Mouse (Mus musculus) liver, embryonic 14.5 days (tissue): ENCODE measurements around the gene Hist3h2a.

Source experiments
- CTCF ChIP-seq: IDR thresholded peaks from 2 replicates; pipeline ENCODE4 v1.5.1; 2016; ENCODE audit warnings: antibody characterized with exemption, low read depth, control low read depth
- EP300 ChIP-seq: IDR thresholded peaks from 2 replicates; pipeline ENCODE4 v1.6.1; 2016; ENCODE audit warnings: antibody characterized with exemption, low read depth

DNA sequence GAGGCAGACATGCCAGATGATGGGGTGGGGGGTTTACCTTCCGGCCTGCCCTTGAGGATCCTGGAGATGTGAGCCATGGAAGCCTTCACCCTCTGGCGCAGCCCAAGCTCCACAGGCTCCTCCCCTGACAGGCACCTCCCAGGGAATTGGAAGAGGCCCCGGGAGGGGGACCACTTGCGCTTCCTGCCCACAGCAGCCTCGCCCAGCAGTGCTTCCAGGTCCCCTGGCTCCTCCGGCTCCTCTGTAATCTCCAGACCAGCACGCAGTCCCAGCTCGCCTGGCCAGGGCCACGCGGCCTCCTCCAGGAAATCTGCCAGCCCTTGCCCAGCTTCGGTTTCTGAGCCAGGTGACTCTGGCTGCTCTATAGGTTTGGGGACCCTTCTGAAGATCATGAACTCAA, 44.7 kb downstream of the Hist3h2a start:
- TF ChIP-seq EP300, result no peak
- TF ChIP-seq CTCF, result no peak
